Mouse (Mus musculus) heart, embryonic 13.5 days (tissue): Measurements from ENCODE around the gene Lrig1. TPM values are rescaled to one million over a fixed set of nuclear protein-coding genes. Genes with fewer than 3 reads are reported as not detected.
A peak's percentile ranks its signal among the peaks of the same experiment; 100 is the strongest.

Experiments
- ATAC-seq: fragments of 200-750 bp; cut with Nextera tagmentation; 2 replicates; pipeline ENCODE4 v1.8.0; 2017; ENCODE audit warnings: moderate TSS enrichment; ENCODE audit not compliant: insufficient number of reproducible peaks, low FRiP score, low TSS enrichment; ENCODE audit errors: extremely low read depth
- H3K27ac ChIP-seq: fragments of 300-500 bp; sonication (generic); replicated peaks from 2 replicates; pipeline ENCODE4 v1.5.1; 2015; ENCODE audit warnings: moderate library complexity, mild to moderate bottlenecking, inconsistent platforms
- H3K27me3 ChIP-seq: fragments of 300-500 bp; sonication (generic); replicated peaks from 2 replicates; pipeline ENCODE4 v1.6.1; 2015; ENCODE audit warnings: mild to moderate bottlenecking, inconsistent platforms
- H3K36me3 ChIP-seq: fragments of 300-500 bp; sonication (generic); 2 replicates; pipeline ENCODE4 v1.6.1; 2015; ENCODE audit warnings: mild to moderate bottlenecking, inconsistent platforms
- H3K4me1 ChIP-seq: fragments of 300-500 bp; sonication (generic); 2 replicates; pipeline ENCODE4 v1.6.1; 2015; ENCODE audit warnings: inconsistent platforms
- H3K4me2 ChIP-seq: fragments of 300-500 bp; sonication (generic); 2 replicates; pipeline ENCODE4 v1.6.1; 2015; ENCODE audit warnings: inconsistent platforms, mild to moderate bottlenecking, moderate library complexity
- H3K4me3 ChIP-seq: fragments of 300-500 bp; sonication (generic); 2 replicates; pipeline ENCODE4 v1.5.1; 2015; ENCODE audit warnings: moderate library complexity, mild to moderate bottlenecking, inconsistent platforms
- H3K9ac ChIP-seq: fragments of 300-500 bp; sonication (generic); 2 replicates; pipeline ENCODE4 v1.6.1; 2015; ENCODE audit warnings: inconsistent platforms, mild to moderate bottlenecking, moderate library complexity
- H3K9me3 ChIP-seq: fragments of 300-500 bp; sonication (generic); 2 replicates; pipeline ENCODE4 v1.6.1; 2016; ENCODE audit warnings: inconsistent platforms
- WGBS: fragments of 180-500 bp; shearing (Covaris S2); methylation state at CpG from one replicate; pipeline ENCODE4 v1.1.7; 2015; ENCODE audit warnings: mixed read lengths; 5-methylcytosine and 5-hydroxymethylcytosine counted together
- polyA plus RNA-seq: library from polyadenylated mRNA; unstranded; fragments of >200 nt; fragmentation: Nextera tagmentation; extraction: Ambion mirVana; gene quantifications from 2 replicates; pipeline ENCODE4 v1.2.1, GENCODE M21; 2015

The Lrig1 gene
- polyA plus RNA-seq, 1 experiment from 2014 or later = 8.1 TPM

- Histone ChIP-seq H3K36me3 (no peaks in the 10 kb centered on the region), H3K9me3 (no peaks in the 10 kb centered on the region), H3K4me3 (peak overlapping the region; percentile 94), H3K4me1 (peaks cover 76% of the 10 kb centered on the region), H3K27ac (no peak overlapping the region), H3K27me3 (no peaks in the 10 kb centered on the region), H3K9ac (peak overlapping the region; percentile 97), H3K4me2 (peak overlapping the region; percentile 95)
- ATAC-seq = no peak
- WGBS = 69% methylated on average over 1 of the region's 1 CpGs
Measured at GRCm38 (mm10) chr6:94697423-94697822, 2.5 kb downstream of the Lrig1 start.

DNA sequence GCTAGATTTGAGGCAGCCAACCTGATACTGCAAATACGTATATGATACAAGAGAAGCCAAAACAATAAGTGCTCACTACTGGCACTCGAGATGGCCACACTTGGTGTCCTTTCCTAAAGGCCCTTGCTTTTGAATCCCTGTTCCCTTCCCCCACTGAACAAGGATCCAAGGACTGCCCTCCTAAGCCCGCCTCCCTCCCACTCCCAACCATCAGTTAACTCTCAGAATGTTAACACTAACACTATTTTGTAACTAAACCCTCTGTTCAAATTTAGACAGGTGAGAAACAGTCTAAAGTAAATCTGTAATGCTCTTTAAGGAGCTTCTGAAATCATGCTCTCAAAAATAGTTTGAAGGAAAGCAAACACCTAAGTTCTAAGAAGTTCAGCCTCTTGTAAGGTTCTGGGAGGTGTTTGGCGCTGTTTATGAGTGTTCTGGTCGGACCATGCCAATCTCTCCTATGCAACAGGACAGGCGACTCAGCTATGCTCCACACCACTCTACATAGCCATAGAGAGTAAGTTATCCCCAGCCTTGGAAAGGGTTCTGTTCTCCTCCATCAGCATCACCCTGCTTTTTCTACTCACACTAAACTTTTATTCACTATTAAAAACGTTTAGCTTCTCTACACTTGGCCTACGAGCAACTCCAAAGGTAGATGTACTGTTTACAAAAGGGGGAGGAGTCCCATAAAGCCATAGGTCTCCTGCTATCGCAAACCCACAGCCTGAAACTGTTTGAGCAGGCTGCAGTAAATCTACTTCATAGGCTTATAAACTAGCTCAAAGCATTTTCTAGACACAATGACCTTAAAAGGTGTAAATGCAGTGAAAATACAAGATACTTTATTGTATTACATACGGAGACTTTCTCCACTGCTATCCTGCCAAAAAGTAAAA lies 3.5 kb downstream of the Lrig1 start:
- Histone ChIP-seq H3K9me3 (no peaks in the 10 kb centered on the region), H3K4me1 (peaks cover 79% of the 10 kb centered on the region), H3K9ac (no peak overlapping the region), H3K4me2 (peak overlapping the region; percentile 95), H3K27ac (no peak overlapping the region), H3K27me3 (no peaks in the 10 kb centered on the region), H3K4me3 (peak overlapping the region; percentile 94), H3K36me3 (no peaks in the 10 kb centered on the region)
- no peak for ATAC-seq
- WGBS = 56% methylated on average over 10 of the region's 10 CpGs

- peak overlapping the region; percentile 51 for H3K27ac ChIP-seq
- no peak for ATAC-seq
- no peak overlapping the region; the same call in 1 of the 2 replicates for H3K9ac ChIP-seq
- H3K4me3 ChIP-seq = no peak overlapping the region
- no peaks in the 10 kb centered on the region for H3K36me3 ChIP-seq
- H3K4me2 ChIP-seq = peak overlapping the region; percentile 95
- 52% methylated on average over 9 of the region's 9 CpGs for WGBS
- peaks cover 87% of the 10 kb centered on the region for H3K4me1 ChIP-seq
- no peaks in the 10 kb centered on the region for H3K27me3 ChIP-seq
- no peaks in the 10 kb centered on the region for H3K9me3 ChIP-seq
Measured at GRCm38 (mm10) chr6:94695121-94695930, 4.6 kb downstream of the Lrig1 start.

- no peaks in the 10 kb centered on the region for H3K27me3 ChIP-seq
- WGBS = 9% methylated on average over 1 of the region's 1 CpGs
- peaks cover 92% of the 10 kb centered on the region for H3K4me1 ChIP-seq
- no peak overlapping the region for H3K4me3 ChIP-seq
- no peak overlapping the region for H3K9ac ChIP-seq
- H3K27ac ChIP-seq = peak overlapping the region; percentile 51; the same call in 1 of the 2 replicates
- H3K9me3 ChIP-seq = no peaks in the 10 kb centered on the region
- no peaks in the 10 kb centered on the region for H3K36me3 ChIP-seq
- H3K4me2 ChIP-seq = peak overlapping the region; percentile 95
- ATAC-seq = no peak
Measured at GRCm38 (mm10) chr6:94694481-94694880, 5.5 kb downstream of the Lrig1 start.

DNA sequence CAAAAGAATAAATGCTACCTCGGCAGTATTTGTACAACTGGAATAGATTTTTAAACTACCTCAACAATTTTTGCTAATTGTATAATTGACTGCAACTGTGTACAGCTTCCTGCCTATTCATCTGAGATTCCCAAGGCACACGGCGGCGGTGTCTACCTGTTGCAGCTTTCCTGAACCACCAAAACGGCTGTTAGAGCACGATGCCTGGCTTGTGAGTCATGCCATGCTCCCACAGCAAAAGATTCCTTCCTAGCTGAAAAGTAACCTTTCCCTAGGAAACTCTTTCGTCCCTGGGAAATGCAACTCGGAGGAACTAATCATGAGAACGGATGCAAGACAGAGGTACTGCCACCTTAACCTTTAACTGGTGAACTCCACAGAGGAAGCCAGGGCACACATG lies 6.9 kb downstream of the Lrig1 start:
- WGBS = 72% methylated on average over 9 of the region's 9 CpGs
- ATAC-seq = no peak
- peaks cover 93% of the 10 kb centered on the region for H3K4me1 ChIP-seq
- H3K27ac ChIP-seq = no peak overlapping the region
- no peak overlapping the region for H3K4me3 ChIP-seq
- H3K9me3 ChIP-seq = no peaks in the 10 kb centered on the region
- no peaks in the 10 kb centered on the region for H3K36me3 ChIP-seq
- H3K27me3 ChIP-seq = no peaks in the 10 kb centered on the region
- 0 out of 2 replicates have a peak overlapping the region, but pooled peaks have one; percentile 3 for H3K9ac ChIP-seq
- peak overlapping the region; percentile 30; the same call in 1 of the 2 replicates for H3K4me2 ChIP-seq

- H3K27me3 ChIP-seq = no peaks in the 10 kb centered on the region
- H3K4me2 ChIP-seq = no peak overlapping the region
- no peaks in the 10 kb centered on the region for H3K9me3 ChIP-seq
- no peak overlapping the region for H3K4me3 ChIP-seq
- no peak overlapping the region for H3K27ac ChIP-seq
- no peaks in the 10 kb centered on the region for H3K36me3 ChIP-seq
- 69% methylated on average over 2 of the region's 2 CpGs for WGBS
- no peak for ATAC-seq
- no peak overlapping the region for H3K9ac ChIP-seq
- H3K4me1 ChIP-seq = peaks cover 92% of the 10 kb centered on the region
Measured at GRCm38 (mm10) chr6:94692003-94692402, 8.0 kb downstream of the Lrig1 start.

DNA sequence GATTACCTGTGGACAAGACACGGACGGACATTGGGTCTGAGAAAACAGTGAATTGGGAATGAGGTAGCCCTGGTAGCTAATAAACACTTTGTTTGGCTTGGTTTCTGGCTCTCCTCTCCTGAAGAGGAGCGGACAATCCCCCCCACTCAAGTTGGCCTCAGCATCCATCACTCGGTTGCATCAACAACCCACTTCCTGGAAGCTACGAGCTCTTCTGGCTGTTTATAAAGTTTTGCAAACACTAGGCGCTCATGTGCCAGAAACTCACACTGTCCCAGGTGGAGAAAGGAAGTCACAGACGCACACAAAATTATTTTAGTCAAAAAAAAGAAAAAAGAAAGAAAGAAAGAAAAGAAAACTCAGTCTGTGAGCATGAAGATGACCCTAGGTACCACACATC lies 9.7 kb downstream of the Lrig1 start:
- 61% methylated on average over 7 of the region's 7 CpGs for WGBS
- H3K4me3 ChIP-seq = no peak overlapping the region
- H3K27ac ChIP-seq = no peak overlapping the region
- peaks cover 92% of the 10 kb centered on the region for H3K4me1 ChIP-seq
- H3K9me3 ChIP-seq = no peaks in the 10 kb centered on the region
- H3K4me2 ChIP-seq = no peak overlapping the region
- no peaks in the 10 kb centered on the region for H3K36me3 ChIP-seq
- H3K27me3 ChIP-seq = no peaks in the 10 kb centered on the region
- no peak for ATAC-seq
- H3K9ac ChIP-seq = no peak overlapping the region

DNA sequence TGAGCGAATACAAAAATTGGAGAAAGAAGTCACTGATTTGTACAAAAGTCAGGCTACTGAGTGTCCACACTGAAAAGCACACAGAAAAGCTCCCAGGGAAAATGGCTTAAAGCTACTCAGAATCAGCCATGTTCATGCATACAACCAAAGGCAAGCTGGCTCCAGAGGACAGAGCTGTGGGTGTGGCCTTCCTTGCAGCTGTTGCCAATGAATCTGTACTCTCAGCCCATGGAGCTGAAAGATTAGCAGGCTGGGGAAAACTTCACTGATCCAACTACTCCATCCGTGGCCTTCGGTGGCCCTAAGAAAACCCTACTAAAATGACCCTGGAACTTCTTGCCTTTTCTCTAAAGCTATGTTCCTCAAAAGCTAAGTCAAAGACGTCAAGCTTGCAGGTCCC lies 11.2 kb downstream of the Lrig1 start:
- no peak for ATAC-seq
- H3K4me1 ChIP-seq = peaks cover 94% of the 10 kb centered on the region
- H3K4me2 ChIP-seq = 0 out of 2 replicates have a peak overlapping the region, but pooled peaks have one; percentile 3
- H3K27me3 ChIP-seq = no peaks in the 10 kb centered on the region
- no peak overlapping the region for H3K4me3 ChIP-seq
- 0 out of 2 replicates have a peak overlapping the region, but pooled peaks have one; percentile 1 for H3K27ac ChIP-seq
- H3K36me3 ChIP-seq = no peaks in the 10 kb centered on the region
- no peaks in the 10 kb centered on the region for H3K9me3 ChIP-seq
- 47% methylated on average over 4 of the region's 4 CpGs for WGBS
- H3K9ac ChIP-seq = no peak overlapping the region

GRCm38 (mm10) chr6:94686048-94686447 lies 13.9 kb downstream of the Lrig1 start:
- no peak for ATAC-seq
- 50% methylated on average over 6 of the region's 6 CpGs for WGBS
- peaks cover 88% of the 10 kb centered on the region for H3K4me1 ChIP-seq

DNA sequence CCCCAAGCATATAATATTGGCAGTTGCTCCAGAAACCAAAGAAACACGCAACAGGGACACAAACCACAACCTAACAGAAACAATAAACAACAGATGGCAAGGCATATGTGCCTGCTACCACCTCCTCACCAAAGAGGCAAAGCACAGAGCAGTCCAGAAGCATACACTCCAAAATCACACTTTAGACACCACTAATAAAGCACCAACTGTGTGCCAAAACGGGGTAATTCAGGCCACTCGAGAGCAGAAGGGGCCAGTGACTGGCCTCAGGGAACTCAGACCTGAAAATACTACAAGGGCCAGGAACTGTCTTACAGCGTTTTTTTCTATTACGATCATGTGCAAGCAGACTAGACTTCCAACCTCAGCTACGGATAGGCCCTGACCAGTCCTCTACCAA lies 14.3 kb downstream of the Lrig1 start:
- Histone ChIP-seq H3K9me3 (no peaks in the 10 kb centered on the region), H3K4me3 (no peak overlapping the region), H3K4me1 (peaks cover 88% of the 10 kb centered on the region), H3K27me3 (no peaks in the 10 kb centered on the region), H3K9ac (0 out of 2 replicates have a peak overlapping the region, but pooled peaks have one; percentile 1), H3K36me3 (no peaks in the 10 kb centered on the region), H3K27ac (peak overlapping the region; percentile 61), H3K4me2 (0 out of 2 replicates have a peak overlapping the region, but pooled peaks have one; percentile 60)
- 64% methylated on average over 6 of the region's 6 CpGs for WGBS
- no peak for ATAC-seq

More at GRCm38 (mm10) chr6:94686048-94686447, 13.9 kb downstream of the Lrig1 start:
- no peaks in the 10 kb centered on the region for H3K9me3 ChIP-seq
- H3K4me2 ChIP-seq = no peak overlapping the region
- no peak overlapping the region for H3K4me3 ChIP-seq
- no peak overlapping the region for H3K9ac ChIP-seq
- H3K27me3 ChIP-seq = no peaks in the 10 kb centered on the region
- H3K27ac ChIP-seq = no peak overlapping the region
- H3K36me3 ChIP-seq = no peaks in the 10 kb centered on the region
